ENCODE assay signal across 22 mouse cellular contexts in genomic region chr8:91349816-91350215, GRCm38 (mm10).
"Had no signal": no experiment of that assay in that cellular context is flagged by ENCODE, and none has a peak within 500 bp of the region (broad histone marks: within the 10 kb centered on the region; RNA-seq: fewer than 3 reads in every experiment).

No protein-coding gene starts in this region.

- H3K4me1 ChIP-seq: intestine, embryonic 15.5 days had no signal

- H3K9ac ChIP-seq: heart, embryonic 12.5 days; heart, embryonic 15.5 days; hindbrain, embryonic 12.5 days; hindbrain, embryonic 14.5 days; intestine, embryonic 15.5 days; limb, embryonic 12.5 days; liver, embryonic 13.5 days; liver, embryonic 15.5 days; liver, postnatal 0 days had no signal

- DNase-seq: gastrocnemius, postnatal 14 days; heart, postnatal 14 days; heart, postnatal 4 days; kidney, adult 18-20 months; kidney, adult 8-10 months; kidney, postnatal 10 days; kidney, postnatal 25 days; kidney, postnatal 4 days; liver; liver, embryonic 13.5 days; liver, postnatal 0 days had no signal

- H3K27ac ChIP-seq: hindbrain, embryonic 10.5 days; hindbrain, embryonic 12.5 days; hindbrain, embryonic 14.5 days; intestine, embryonic 15.5 days; limb, embryonic 12.5 days; liver, embryonic 13.5 days; liver, embryonic 15.5 days had no signal

- H3K36me3 ChIP-seq: heart, embryonic 10.5 days; heart, embryonic 15.5 days; hindbrain, embryonic 12.5 days; intestine, embryonic 15.5 days; liver, embryonic 15.5 days had no signal

- H3K4me3 ChIP-seq: heart, embryonic 10.5 days; heart, embryonic 12.5 days; heart, embryonic 15.5 days; hindbrain, embryonic 10.5 days; hindbrain, embryonic 12.5 days; intestine, embryonic 15.5 days; left cerebral cortex, adult 2 months; limb, embryonic 10.5 days; limb, embryonic 12.5 days; liver, embryonic 13.5 days; liver, embryonic 15.5 days had no signal

- H3K27me3 ChIP-seq: heart, embryonic 12.5 days; heart, embryonic 15.5 days; hindbrain, embryonic 12.5 days; intestine, embryonic 15.5 days; limb, embryonic 12.5 days; liver, embryonic 13.5 days; liver, embryonic 15.5 days had no signal
